Mouse (Mus musculus) cerebellum, adult (tissue): ENCODE measurements around the gene Plcb1.

Source experiments
- ATAC-seq: cut with Nextera tagmentation; 2 replicates; pipeline ENCODE4 v1.9.2; 2017; ENCODE audit warnings: mild to moderate bottlenecking, moderate library complexity, mixed read lengths; ENCODE audit not compliant: insufficient number of reproducible peaks, low FRiP score, low TSS enrichment

The Plcb1 gene

DNA sequence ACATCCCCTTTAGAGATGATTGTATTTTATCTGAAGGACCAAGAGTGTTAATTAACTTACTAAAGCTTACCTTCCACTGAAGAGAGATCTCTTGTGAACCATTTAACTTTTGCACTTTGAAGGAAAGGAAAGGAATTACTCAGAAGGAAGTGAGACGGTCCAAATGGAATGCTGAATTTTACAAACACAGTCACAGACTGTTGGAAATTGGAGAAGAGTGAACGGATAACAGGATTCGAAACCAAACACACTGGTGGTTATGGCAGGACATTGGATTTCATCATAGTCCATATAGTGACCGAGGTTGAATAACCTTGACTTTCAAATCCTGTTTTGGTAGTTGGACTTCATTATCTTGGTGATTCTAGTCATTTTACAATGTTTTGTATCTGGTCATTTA, 688.2 kb downstream of the Plcb1 start:
- no peak for ATAC-seq

GRCm38 (mm10) chr2:135485248-135485647, 699.4 kb downstream of the Plcb1 start:
- no peak for ATAC-seq

- no peak for ATAC-seq
Observed at GRCm38 (mm10) chr2:135488277-135488676, 702.4 kb downstream of the Plcb1 start.

- no peak for ATAC-seq
Observed at GRCm38 (mm10) chr2:135489127-135489526, 703.3 kb downstream of the Plcb1 start.

DNA sequence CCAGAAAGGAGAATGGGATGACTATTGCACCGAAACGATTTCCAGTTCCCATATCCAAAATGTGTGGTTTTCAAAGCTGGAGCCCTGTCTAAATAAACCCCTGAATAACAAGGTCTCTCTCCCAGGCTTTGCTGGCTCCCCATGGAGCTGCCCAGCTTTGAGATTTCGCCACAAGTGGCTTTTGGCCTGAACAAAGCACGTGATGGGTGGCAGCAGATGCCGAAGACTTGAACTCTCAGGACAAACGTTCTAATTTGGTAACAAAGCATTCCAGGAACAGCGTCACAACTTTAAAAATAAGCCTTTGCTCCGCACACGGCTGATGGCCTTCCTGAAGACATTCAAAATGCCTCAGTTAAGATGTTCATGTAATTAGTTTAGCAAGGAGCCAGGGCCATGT, 706.9 kb downstream of the Plcb1 start:
- ATAC-seq = no peak

DNA sequence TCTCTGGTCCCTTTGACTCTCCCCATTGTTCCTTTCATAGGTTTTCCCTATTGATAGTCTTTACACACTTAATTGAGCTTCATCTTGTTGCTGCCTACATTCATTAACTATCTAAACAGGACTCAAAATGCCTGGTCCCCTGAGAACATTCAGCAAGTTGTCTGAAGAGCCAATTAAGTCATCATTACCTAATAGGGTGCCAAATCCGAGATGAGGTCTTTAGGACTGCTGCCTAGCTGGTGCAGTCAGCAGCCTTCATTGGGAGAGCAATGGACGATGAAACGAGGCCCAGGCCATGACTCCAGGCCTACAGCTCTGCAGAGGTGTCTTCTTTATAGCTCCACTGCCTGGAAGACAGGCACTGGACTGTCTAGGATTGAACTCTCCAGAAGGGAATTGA, 710.7 kb downstream of the Plcb1 start:
- no peak for ATAC-seq

- no peak for ATAC-seq
Observed at GRCm38 (mm10) chr2:135497251-135497650, 711.4 kb downstream of the Plcb1 start.

- no peak for ATAC-seq
Observed at GRCm38 (mm10) chr2:135500872-135501271, 715.0 kb downstream of the Plcb1 start.

- ATAC-seq = no peak
Observed at GRCm38 (mm10) chr2:135503328-135503997, 717.6 kb downstream of the Plcb1 start.

DNA sequence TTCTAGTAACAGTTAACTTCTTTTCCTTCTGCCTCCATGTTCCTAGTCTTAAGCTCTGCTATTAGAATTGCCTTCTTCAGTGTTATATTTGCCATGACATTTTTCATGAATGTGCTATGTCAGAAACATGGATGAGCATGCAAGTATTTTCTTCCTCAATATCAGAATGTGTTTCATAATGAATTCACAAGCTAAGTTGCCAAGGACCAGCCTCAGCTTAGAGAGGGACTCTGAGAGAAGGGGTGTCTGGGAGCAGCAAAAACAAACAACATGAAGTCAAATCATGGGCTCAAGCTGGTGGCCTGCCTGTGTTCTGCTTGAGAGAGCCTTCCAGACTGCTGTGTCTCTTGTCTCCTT, 718.1 kb downstream of the Plcb1 start:
- no peak for ATAC-seq

DNA sequence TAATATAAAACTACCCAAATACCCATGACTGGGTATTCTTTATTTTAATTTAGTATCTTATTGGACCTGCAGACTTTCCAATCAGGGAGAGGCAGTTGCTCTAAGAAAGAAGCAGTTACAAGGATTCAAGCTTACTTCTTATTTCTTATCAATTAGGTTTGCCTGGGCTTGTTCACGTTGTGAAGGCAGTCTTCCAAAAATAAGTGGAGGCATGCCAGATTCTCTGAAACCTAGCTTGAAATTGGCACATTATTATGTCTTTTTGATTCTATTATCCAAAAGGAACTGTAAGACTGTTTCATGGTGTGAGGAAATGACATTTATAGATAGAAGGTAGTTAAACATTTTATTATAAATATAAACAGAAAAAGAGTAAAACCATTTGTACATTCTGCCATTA, 721.2 kb downstream of the Plcb1 start:
- no peak for ATAC-seq

DNA sequence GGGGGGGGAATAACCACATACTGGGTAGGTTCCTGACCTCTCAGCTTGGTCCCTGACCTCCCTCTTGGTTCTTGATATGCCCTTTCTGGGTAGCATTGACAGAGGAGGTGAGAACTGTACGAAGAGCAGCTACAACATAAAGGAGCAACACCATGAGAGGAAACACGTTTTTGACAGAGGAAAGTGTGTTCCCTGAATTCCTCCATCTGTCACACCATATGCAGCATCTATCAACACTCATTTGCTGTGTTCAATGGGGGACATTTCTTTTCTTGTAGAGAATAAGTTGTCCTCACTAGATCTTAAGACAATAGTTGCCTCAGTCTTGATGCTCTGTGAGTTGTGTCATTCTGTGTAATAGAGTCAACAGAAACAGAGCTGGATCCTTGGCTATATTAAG, 733.1 kb downstream of the Plcb1 start:
- no peak for ATAC-seq
